Mouse (Mus musculus) stomach, postnatal 0 days (tissue): ENCODE data around the gene Dmrtc2.

Experiments
- CTCF ChIP-seq: IDR thresholded peaks from 2 replicates; pipeline ENCODE4 v1.5.1; 2016; ENCODE audit warnings: antibody characterized with exemption, low read depth, mild to moderate bottlenecking, moderate library complexity
- EP300 ChIP-seq: optimal IDR thresholded peaks from 2 replicates; pipeline ENCODE3; 2016; ENCODE audit warnings: antibody characterized with exemption

- TF ChIP-seq CTCF (no peak), EP300 (no peak)
Observed at GRCm38 (mm10) chr7:24901842-24902241, 32.0 kb downstream of the Dmrtc2 start.
